Mouse (Mus musculus) bone marrow macrophage, adult 2 months (primary cell): ENCODE results near the gene Mrc1.

Experiments
- CTCF ChIP-seq: IDR thresholded peaks from 2 replicates; pipeline ENCODE4 v1.5.1; 2012; ENCODE audit warnings: low read depth, mild to moderate bottlenecking, low read length, moderate library complexity
- POLR2A ChIP-seq: IDR thresholded peaks from 2 replicates; pipeline ENCODE4 v1.6.1; 2012; ENCODE audit warnings: mild to moderate bottlenecking, low read depth, low read length, borderline replicate concordance

DNA sequence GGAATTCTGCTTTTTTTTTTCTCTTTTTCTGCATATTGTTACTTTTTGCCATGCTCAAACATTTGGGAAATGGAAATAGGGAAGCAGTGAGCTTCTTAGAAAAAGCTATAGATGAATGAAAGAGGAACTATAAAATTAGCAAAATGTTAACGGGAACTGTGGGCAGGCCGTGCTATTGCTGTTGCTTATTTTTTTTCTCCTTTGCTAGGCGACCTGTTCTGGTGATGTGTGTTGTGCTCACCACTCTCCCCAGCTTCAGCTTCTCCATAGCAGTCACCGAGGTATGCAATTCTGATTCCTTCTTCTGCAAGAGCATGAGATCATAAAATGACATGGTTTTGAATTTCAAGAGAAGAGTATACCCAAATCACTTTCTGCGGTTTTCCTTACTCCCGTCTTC is 37.1 kb upstream of the Mrc1 start:
- no peak for TF ChIP-seq POLR2A
- TF ChIP-seq CTCF = no peak
